Mouse (Mus musculus) splenic B cell, adult 2 months (primary cell): ENCODE measurements around the gene Ip6k3.

ENCODE experiments used
- DNase-seq: peaks from one replicate; pipeline ENCODE4 v3.0.0-alpha.2; 2011; ENCODE audit warnings: low read depth, low spot score
- H3K27me3 ChIP-seq: 2 replicates; pipeline ENCODE4 v1.6.1; 2012; ENCODE audit warnings: mild to moderate bottlenecking, low read length, moderate library complexity, mixed read lengths; ENCODE audit not compliant: control insufficient read depth, poor library complexity, insufficient read depth, severe bottlenecking
- H3K36me3 ChIP-seq: 2 replicates; pipeline ENCODE4 v1.6.1; 2012; ENCODE audit warnings: mild to moderate bottlenecking, low read length, moderate library complexity, mixed read lengths; ENCODE audit not compliant: control insufficient read depth, poor library complexity, insufficient read depth, severe bottlenecking

The Ip6k3 gene

GRCm38 (mm10) chr17:27152976-27153723 is 14.4 kb downstream of the Ip6k3 start:
- Histone ChIP-seq H3K36me3 (no peaks in the 10 kb centered on the region), H3K27me3 (no peaks in the 10 kb centered on the region)
- no peak for DNase-seq

GRCm38 (mm10) chr17:27151411-27151810 is 16.2 kb downstream of the Ip6k3 start:
- peak; percentile 43 for DNase-seq
- H3K36me3 ChIP-seq, result no peaks in the 10 kb centered on the region
- no peaks in the 10 kb centered on the region for H3K27me3 ChIP-seq

- no peak for DNase-seq
- Histone ChIP-seq H3K27me3 (no peaks in the 10 kb centered on the region), H3K36me3 (no peaks in the 10 kb centered on the region)
Measured at GRCm38 (mm10) chr17:27150871-27151270, 16.7 kb downstream of the Ip6k3 start.

- H3K27me3 ChIP-seq, result no peaks in the 10 kb centered on the region
- DNase-seq, result no peak
- H3K36me3 ChIP-seq, result no peaks in the 10 kb centered on the region
Measured at GRCm38 (mm10) chr17:27146323-27146923, 21.2 kb downstream of the Ip6k3 start.

- DNase-seq, result no peak
- no peaks in the 10 kb centered on the region for H3K27me3 ChIP-seq
- H3K36me3 ChIP-seq, result no peaks in the 10 kb centered on the region
Measured at GRCm38 (mm10) chr17:27144152-27144551, 23.4 kb downstream of the Ip6k3 start.

- no peak for DNase-seq
- H3K27me3 ChIP-seq, result no peaks in the 10 kb centered on the region
- H3K36me3 ChIP-seq, result no peaks in the 10 kb centered on the region
Measured at GRCm38 (mm10) chr17:27141971-27142450, 25.6 kb downstream of the Ip6k3 start.

GRCm38 (mm10) chr17:27140262-27140661 is 27.3 kb downstream of the Ip6k3 start:
- no peaks in the 10 kb centered on the region for H3K27me3 ChIP-seq

GRCm38 (mm10) chr17:27139304-27139703 is 28.3 kb downstream of the Ip6k3 start:
- H3K27me3 ChIP-seq, result no peaks in the 10 kb centered on the region
- no peak for DNase-seq
- no peaks in the 10 kb centered on the region for H3K36me3 ChIP-seq

More at GRCm38 (mm10) chr17:27140262-27140661, 27.3 kb downstream of the Ip6k3 start:
- no peak for DNase-seq
- no peaks in the 10 kb centered on the region for H3K36me3 ChIP-seq

- Histone ChIP-seq H3K27me3 (no peaks in the 10 kb centered on the region), H3K36me3 (no peaks in the 10 kb centered on the region)
- DNase-seq, result no peak
Measured at GRCm38 (mm10) chr17:27138396-27138795, 29.2 kb downstream of the Ip6k3 start.

GRCm38 (mm10) chr17:27134715-27135114 is 32.9 kb downstream of the Ip6k3 start:
- DNase-seq, result no peak
- Histone ChIP-seq H3K27me3 (no peaks in the 10 kb centered on the region), H3K36me3 (no peaks in the 10 kb centered on the region)

GRCm38 (mm10) chr17:27134187-27134586 is 33.4 kb downstream of the Ip6k3 start:
- Histone ChIP-seq H3K36me3 (no peaks in the 10 kb centered on the region), H3K27me3 (no peaks in the 10 kb centered on the region)
- DNase-seq, result no peak

- H3K27me3 ChIP-seq, result no peaks in the 10 kb centered on the region
- H3K36me3 ChIP-seq, result no peaks in the 10 kb centered on the region
- DNase-seq, result peak; percentile 99
Measured at GRCm38 (mm10) chr17:27133551-27134141, 33.9 kb downstream of the Ip6k3 start, which contains the start of gene Uqcc2. Gene Uqcc2 (minus strand): TSS chr17:27133916.

- Histone ChIP-seq H3K36me3 (no peaks in the 10 kb centered on the region; the same call in 1 of the 2 replicates), H3K27me3 (no peaks in the 10 kb centered on the region)
- DNase-seq, result no peak
Measured at GRCm38 (mm10) chr17:27132238-27132637, 35.4 kb downstream of the Ip6k3 start.

GRCm38 (mm10) chr17:27131240-27131665 is 36.3 kb downstream of the Ip6k3 start:
- no peaks in the 10 kb centered on the region; the same call in 1 of the 2 replicates for H3K36me3 ChIP-seq
- no peaks in the 10 kb centered on the region for H3K27me3 ChIP-seq
- DNase-seq, result no peak

- DNase-seq, result no peak
- Histone ChIP-seq H3K27me3 (no peaks in the 10 kb centered on the region), H3K36me3 (no peaks in the 10 kb centered on the region; the same call in none of the 2 replicates)
Measured at GRCm38 (mm10) chr17:27130246-27130645, 37.3 kb downstream of the Ip6k3 start.
